Mouse (Mus musculus): ENCODE measurements around the gene Pptc7.

Gene Pptc7

DNA sequence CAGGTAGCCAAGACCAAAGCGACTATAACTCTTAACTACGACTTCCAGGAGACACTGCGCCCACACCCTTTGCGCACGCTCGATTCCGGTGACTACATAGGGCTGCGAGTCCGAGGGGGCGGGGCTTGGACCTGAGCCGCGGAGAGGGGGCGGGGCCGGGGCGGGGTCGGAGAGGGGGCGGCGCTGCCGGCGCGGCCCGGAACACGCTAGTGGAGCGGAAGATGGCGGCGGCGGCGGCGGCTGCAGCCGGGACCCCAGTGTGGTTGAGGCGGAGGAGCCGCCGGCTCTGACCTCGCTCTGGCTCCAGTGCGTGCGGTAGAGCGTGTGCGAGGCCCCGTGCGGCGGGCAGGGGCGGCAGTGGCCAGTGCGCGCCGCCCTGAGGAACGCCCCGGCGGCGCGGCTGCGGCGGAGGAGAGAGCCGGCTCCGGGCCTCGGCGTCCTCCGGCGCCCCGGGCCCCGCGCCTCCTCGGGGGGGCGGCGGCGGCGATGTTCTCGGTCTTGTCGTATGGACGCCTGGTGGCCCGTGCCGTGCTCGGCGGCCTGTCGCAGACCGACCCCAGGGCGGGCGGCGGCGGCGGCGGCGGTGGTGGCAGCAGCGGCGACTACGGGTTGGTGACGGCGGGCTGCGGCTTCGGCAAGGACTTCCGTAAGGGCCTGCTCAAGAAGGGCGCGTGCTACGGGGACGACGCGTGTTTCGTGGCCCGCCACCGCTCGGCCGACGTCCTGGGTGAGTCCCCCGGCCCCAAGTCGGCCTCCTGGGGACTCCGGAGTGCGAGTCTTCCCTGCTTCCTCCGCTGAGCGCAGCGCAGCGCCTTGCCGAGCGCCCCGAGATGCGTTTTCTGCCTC is at the start of gene Pptc7:
TSS of gene Pptc7 (plus strand) at position 183 of the 846 bp plus-strand sequence.
- peak; percentile 92 for DNase-seq (ENCODE audit: low read depth)

DNA sequence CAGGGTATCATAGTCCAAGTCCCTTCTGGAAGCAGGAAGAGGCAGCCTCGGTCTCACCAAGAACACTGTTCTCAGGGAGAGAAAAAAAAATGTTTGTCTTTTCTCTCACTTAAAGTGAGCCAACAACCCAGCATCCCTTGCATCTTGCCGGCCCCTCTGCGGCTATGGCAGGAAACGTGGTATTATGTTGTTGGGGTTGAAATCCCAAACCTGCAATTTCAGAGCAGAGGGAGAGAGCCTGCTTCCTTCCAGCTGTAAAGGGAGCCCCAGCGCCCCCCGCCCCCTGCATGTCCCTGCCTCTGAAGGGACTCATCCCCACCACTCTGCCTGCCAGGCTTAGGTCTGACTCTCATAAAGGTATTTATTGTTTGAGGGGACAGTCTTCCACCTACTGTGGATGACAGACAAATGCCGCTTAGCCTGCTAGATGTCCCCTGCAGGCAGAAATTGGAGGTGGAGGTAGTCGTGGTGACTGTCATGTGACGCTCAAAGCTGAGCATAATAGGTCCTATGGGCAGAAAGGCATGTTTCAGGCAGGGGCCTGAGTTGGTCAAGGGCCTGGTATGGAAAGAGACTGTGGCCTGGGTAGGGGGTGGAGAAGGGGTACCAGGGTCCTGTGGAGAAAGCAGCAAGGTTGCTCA is 48.8 kb upstream of the Pptc7 start:
- DNase-seq (ENCODE audit: low read depth): peak; percentile 75

DNA sequence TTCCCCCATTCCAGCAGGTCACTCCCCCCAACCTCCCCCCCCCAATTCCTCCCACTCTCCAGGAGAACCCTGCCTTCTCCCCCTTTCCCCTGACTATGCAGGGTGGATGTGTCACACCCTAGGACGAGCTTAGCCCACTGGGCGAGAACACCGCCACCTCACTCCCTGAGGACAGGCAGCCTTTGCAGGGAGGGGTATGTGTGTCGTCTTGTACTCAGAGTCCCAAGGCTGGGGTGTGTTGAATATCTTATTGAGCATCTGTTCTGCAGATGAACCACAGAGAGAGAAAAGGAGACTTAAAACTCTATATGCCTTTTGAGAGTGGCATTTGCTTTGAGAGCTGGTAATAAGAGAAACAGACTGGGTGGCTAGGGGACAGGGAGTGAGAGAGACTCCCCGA is 47.0 kb upstream of the Pptc7 start:
- no peak for DNase-seq (ENCODE audit: low read depth)

DNA sequence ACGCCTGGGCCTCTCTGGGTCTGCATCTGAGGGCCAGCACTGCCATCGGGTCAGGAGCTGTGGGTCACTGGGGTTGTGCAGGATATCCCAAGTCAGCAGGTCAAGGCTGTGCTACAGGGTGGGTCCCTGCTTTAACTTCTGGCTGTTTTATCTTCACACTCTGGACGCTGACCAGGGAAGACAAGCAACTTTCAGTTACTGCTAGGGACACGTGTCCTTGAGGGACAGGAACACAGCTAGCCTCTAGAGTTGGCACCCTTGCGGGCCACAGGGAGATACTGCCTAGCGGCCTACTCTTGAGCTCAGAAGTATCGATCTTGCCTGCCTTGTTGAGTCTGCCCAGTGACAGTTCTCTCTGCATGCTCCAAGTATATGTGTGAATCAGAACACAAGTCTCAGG is 44.5 kb upstream of the Pptc7 start:
- no peak for DNase-seq (ENCODE audit: low read depth)

DNA sequence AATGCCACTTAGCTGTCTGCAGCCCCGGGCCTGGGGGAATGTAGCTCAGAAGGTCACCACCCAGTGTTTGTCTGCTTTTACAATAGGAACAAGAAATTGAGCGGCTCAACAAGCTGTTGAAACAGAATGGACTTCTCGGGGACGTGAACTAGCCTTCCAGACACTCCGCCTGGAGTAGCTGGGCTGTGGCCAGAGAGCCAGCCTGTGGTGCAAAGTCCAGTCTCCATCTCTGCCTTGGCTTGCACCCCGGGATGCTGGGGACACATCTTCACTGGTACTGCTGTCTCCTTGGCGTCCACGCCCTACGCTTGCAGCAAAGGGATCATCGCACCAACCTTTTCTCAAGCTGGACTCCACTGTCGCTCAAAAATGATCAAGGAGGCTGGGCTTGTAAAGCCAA is 43.6 kb upstream of the Pptc7 start:
- no peak for DNase-seq (ENCODE audit: low read depth)

DNA sequence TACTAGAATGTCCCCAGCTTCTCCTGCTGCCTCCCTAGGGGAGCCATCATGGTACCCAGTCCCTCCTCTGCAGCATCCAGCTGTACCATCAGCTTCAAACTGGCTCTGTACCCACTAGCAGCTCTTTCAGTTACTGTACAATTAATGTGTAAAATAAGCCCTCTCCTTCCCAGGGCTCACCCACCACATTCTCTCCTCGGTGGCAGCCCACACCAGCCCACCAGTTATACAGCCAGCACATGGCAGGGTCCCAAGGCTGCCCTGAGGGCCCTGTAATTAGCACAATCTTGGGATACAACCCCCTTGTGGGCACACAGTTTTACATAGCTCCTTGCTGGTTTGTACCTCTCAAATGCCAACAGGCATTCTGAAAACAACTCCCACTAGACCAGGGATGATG is 43.2 kb upstream of the Pptc7 start:
- DNase-seq (ENCODE audit: low read depth): no peak

DNA sequence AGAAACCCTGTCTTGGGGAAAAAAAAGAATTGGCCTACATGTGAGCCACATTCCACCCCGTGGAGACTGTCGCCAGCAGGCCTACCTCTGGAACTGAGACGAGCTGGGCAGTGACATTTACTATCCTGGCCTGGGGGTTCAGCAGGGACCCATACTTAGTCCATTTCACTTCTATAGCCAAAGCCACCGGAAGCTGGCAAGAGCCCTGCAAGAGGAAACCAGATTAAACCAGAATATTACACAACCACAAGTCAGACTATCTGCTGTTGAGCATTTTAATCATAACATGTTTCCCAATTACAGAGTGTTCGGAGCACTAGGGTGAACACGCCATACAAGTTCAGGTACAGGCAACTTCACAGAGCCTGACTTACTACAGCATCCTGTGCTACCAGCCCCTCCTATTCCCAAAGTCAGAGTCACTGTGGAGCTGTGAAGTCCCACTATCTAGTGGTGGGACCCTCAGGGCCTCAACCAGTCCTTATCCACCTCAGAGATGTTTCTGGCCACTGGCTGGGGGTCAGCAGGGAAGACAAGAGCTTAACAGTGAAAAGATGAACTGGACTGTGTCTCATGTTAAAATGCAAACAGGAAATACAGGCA is 41.5 kb upstream of the Pptc7 start:
- DNase-seq (ENCODE audit: low read depth): peak; percentile 92

DNA sequence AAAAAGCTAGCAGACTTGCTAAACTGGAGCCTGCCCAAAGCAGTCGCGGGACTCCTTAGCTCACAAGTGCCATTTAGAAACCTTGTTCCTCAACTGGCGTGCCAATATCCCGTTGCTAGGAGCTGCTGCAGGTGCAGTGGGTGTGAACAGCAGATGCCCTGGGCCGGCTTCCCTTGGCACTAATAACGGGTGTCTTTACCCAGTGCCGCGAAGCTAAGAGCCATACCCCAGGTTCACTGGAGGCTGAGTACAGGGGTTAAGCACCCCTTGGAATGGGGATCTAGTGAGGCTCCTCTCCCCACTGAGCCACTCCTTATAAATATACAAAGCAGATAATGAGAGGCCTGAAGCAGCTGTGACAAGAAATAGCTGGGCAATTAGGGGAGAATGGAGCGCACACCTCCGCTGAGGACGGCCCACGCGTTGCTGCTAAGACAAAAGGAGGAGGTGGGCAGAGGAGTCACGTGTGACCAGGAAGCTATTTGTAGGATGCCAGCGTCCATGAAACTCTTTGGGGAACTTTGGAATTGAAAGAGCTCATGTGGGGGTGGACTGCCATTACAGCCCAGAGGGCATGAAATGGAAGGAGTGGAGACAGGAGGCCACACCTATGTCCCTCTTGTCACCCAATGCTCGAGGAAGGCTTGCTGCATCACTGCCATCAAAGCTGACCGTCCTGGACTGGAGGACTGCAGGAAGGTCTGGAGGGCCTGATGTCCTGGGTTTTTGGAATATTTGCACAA is 40.2 kb upstream of the Pptc7 start:
- DNase-seq (ENCODE audit: low read depth): no peak

DNA sequence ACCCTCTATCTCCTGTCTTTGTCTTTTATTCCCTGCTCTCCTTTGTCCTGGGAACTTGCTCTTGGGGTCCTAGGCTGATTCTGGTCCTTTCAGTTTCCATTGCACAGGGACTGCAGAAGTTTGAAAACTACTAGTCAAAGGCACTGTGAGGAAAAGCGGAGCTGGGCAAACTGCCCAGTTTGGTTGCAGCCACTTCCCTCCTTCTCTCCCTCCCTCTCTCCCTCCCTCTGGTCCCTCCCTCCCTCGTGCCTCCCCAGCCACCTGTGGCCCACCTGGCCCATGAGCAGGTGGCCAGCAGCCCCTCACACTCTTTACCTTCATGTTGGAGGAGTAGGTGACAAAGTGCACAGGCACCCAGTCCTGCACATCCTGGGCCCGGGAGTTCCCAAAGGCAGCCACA is 39.0 kb upstream of the Pptc7 start:
- DNase-seq (ENCODE audit: low read depth): peak; percentile 60

DNA sequence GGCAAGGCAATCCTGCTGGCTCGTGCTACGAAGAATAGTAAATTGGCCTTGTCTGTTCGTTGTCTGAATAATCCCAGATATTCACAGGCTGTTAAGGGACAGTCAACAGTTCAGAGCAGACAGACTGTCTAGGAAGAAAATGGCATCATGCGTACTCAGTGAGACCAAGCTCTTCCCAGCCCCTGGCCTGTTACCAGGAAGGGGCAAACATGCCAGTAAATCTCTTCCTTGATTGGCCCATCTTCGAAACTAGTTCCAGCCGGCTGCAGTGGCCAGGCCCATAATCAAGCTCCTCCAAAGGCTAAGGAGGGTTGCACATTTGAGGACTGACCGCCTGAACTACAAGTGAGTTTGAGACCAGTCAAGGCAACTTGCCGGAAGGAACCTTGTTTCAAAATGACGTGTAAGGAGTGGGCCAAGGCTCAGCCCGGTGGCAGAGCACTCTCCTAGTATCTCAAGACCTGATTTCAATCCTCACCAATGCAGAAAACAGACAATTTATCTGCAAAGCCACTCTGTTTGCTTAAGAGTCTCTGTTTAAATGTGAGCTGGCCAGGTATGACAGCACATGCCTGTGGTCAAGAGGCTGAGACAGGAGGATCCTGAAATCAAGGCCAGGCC is 37.5 kb upstream of the Pptc7 start:
- DNase-seq (ENCODE audit: low read depth): no peak

DNA sequence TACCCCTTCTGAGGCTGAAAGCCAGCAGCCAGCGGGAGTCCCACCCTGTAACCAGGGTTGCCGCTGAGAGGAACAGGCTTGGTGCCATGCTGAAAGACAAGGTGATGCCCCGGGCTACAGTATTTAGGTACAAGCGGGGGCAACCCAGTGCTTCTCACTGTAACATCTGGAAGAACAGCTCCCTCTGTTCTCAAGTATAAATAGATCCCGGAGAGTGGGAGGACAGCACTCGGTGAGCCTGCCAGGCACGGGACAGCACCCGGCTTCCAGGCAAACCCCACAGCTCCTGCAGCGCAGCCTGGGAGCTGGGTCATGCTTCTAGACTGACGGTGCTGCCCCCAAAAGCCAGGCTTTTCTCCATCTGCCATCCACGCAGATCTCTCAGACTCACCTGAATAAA is 36.6 kb upstream of the Pptc7 start:
- no peak for DNase-seq (ENCODE audit: low read depth)

DNA sequence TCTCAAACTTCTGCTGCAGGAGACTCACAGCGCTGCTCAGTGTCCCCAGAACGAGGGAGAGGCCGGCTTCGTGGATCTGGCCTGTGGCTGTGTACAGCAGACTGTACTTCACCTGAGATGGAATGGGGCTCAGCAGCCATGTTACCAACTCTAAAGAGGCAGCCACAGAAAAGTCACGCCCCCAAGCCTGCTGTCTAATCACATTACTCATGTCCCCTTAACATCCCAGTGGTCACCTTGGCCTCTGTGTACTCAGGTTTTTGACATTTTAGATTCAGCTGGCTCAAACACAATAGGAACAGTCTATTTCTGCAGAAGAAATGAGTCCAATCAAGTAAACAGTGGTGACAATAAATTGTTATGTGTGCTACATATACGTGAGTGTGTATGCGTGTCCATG is 36.2 kb upstream of the Pptc7 start:
- no peak for DNase-seq (ENCODE audit: low read depth)

DNA sequence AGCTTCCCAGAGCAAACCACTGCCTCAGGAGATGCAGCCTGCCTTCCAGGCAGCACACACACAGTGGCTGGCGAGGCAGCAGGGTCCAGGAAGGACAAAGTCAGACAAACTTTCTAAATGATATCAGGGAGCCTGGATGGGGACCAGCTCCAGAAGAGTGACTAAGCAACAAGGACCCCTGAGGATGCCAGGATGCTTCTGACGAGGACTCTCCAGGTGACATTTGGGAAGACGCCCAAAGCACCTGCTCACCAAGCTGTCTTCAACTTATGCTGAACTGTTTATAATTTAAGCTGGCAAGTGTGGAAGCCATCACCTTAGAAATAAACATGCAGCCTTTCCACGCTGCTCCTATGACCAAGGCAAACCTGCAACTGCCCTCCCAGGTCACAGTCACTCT is 34.9 kb upstream of the Pptc7 start:
- no peak for DNase-seq (ENCODE audit: low read depth)

DNA sequence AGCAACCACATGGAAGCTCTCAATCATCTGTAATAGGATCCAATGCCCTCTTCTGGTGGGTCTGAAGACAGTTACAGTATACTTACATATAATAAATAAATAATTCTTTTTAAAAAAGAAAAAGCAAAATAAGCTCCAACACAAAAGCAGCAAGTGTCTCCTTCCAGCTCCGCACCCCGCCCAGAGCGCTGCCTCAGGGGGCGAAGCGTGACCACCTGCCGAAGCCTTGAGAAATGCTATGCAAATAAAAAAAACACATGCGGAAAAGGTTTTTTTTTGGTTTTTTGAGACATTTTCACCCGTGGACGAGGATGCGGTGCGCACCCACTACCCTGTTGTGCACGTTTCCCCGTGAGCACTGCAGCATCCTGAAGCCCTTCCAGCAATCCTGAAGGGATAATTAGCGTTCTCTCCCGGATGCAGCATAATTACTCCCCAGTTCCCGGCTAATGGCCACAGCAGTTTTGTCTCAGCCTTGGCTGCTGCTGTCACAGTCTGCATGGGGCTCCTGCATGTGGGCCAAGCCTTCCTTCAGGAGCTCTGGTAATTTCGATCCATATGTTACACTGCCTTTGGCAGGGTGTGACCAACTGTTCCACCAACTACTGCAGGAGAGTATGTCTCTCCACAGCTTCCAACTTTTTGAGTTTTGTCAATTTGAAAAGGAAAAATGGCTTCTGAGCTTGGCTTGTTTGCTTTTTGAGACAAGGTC is 32.1 kb upstream of the Pptc7 start:
- DNase-seq (ENCODE audit: low read depth): no peak

DNA sequence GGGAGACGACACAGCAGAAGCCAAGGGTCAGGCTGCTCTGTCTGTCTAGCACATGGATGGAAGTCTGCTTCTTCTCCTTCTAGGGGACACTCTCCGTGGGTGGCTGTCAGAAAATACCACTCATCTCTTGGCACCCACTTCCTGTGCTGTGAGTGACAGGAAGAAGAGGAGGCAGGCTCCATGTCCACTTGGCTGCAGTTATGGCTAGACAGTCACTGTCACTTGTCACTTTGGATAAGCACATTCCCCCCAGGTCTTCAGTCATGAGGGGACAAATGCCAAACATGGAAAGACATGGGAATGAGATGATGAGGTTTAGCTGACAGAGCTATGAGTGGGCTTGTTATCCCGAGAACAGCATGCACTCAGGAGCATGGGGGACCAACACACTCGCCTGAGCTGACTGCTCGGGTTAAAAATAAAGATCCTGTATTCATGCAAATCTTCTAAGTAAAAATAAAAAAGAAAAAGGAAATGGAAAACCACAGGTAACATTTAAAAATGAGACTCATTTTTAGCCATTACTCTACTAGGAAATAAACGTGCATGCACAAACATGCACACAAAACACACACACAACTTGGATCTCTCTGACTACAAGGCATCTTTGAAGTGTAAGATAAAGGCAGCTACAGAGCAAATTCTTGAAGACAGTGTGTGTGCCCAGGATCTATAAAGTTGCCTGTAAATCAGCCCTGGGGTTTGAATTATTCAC is 26.0 kb upstream of the Pptc7 start:
- DNase-seq (ENCODE audit: low read depth): no peak

DNA sequence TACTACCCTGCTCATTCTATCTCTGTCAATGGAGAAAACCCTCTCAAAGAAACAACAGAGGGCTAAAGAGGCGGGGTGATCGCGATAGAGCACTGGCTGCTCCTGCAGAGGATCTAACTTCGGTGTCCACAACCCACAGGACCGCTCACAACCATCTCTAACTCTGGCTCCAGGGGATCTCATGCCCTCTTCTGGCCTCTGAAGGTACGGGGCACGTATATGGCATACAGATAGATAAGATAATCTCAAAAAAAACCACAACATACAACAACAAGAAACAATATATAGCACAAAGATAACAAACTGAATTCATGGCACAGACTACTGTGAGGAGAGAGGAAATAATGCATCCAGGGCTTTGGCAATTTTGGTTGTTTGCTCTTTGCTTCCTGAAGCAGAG is 22.1 kb upstream of the Pptc7 start:
- peak; percentile 67 for DNase-seq (ENCODE audit: low read depth)

DNA sequence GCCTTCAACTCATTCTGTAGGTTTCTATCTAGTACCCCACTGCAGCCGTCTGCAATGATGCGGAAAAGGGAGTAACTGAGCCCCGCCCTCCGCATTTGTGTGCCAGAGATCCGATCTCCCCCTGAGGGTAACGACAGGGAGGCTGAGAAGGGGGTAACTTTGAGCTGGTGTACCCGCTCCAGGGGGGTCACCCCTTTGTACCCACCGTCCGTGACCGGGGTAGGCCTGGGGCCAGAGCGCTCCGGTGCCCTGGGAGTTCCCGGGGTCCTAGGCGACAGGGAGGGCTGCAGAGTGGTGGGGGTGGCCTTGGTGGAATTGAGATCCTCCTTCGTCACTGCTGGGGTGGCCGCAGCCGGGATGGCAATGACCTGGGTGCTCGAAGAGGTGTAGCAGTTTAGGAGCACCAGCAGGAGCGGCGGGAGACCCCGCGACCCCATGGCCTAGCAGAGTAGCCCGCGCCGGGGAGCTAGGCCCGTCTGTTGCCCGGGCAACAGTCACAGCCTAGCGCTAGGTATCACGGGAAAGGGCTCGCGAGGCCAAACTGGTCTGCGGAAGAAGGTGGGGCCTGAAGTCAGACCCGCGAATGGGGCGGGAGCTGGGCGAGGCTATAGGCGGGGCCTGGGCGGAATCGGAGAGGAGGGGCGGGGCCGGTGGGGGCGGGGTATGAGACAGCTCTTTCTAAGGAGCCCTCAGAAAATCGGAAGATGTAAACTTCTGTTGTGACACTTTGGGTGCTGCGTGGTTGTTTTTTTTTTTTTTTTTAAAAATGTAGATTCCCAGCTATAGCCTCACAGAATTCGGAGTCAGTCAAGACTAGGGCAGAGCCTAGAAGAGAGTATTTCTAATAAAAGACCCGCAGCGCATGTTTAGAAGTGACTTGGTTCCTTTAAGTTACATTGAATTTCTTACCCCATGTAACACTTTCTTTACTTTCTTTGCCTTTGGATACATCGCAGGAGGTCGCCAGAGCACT is 19.9 kb upstream of the Pptc7 start, which contains the start of gene Tctn1:
TSS of gene Tctn1 (minus strand) at position 528 of the 973 bp plus-strand sequence.
- peak; percentile 96 for DNase-seq (ENCODE audit: low read depth)

DNA sequence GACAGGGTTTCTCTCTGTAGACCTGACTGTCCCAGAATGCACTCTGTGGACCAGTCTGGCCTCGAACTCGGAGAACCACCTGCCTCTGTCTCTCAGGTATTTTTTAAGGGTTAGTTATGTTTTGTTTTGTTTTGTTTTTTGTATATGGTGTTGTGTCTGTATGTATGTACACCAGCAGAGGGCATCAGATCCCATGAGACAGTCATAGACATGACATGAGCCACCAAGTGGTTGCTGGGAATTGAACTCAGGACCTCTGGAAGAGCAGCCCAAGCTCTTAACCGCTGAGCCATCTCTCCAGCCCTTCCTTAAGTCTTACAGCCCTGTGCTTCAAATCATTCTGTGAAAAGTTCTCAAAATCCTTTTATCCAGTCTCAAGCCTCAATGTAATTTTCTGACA is 19.0 kb upstream of the Pptc7 start:
- DNase-seq (ENCODE audit: low read depth): peak; percentile 82

DNA sequence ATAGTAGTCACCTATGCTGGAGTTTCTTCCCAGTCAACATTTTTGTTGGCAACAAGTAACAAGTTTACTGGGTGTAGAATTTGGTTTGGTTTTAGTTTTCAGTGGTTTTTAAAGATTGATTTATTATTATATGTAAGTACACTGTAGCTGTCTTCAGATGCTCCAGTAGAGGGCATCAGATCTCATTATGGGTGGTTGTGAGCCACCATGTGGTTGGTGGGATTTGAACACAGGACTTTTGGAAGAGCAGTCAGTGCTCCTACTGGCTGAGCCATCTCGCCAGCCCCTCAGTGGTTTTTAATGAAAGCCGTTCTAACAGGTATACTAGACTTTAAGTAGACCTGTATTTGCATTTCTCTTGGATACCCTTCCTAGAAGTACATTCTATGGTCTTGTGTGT is 18.2 kb upstream of the Pptc7 start:
- DNase-seq (ENCODE audit: low read depth): peak; percentile 42

DNA sequence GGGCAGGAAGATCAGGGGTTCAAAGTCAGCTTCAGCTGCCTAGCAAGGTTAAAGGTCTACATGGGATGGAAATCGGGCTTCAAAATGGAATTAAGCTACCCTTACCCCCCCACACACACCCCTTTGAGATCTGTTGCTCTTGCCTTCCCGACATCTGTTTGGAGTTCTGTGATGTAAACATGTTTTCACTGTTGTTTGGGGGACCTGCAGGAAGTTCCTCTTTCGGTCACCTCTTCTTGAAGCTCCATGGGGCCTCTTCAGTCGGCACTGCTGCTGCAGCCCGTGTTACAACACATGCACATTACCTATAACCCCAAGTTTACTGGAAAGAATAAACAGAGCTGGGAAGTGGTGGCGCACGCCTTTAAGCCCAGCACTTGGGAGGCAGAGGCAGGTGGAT is 17.0 kb upstream of the Pptc7 start:
- DNase-seq (ENCODE audit: low read depth): no peak
